Mouse (Mus musculus) midbrain, embryonic 14.5 days (tissue): ENCODE results near the gene Gm14085. TPM values are rescaled to one million over a fixed set of nuclear protein-coding genes. Genes with fewer than 3 reads are reported as not detected.

ENCODE experiments used
- ATAC-seq: fragments of 200-750 bp; cut with Nextera tagmentation; 2 replicates; pipeline ENCODE4 v1.8.0; 2017; ENCODE audit warnings: moderate number of reproducible peaks, moderate library complexity; ENCODE audit not compliant: low FRiP score, low TSS enrichment
- DNase-seq: peaks from one replicate; pipeline ENCODE4 v3.0.0-alpha.2; 2015
- H3K27ac ChIP-seq: fragments of 300-500 bp; sonication (generic); replicated peaks from 2 replicates; pipeline ENCODE4 v1.5.1; 2014; ENCODE audit warnings: mild to moderate bottlenecking, low read depth, low read length, moderate library complexity
- H3K27me3 ChIP-seq: fragments of 300-500 bp; sonication (generic); 2 replicates; pipeline ENCODE4 v1.6.1; 2014; ENCODE audit warnings: low read length, control low read depth, mixed read lengths; ENCODE audit not compliant: control insufficient read depth, insufficient read depth
- H3K36me3 ChIP-seq: fragments of 300-500 bp; sonication (generic); 2 replicates; pipeline ENCODE4 v1.6.1; 2014; ENCODE audit warnings: low read length, control low read depth; ENCODE audit not compliant: control insufficient read depth, insufficient read depth
- H3K4me1 ChIP-seq: fragments of 300-500 bp; sonication (generic); 2 replicates; pipeline ENCODE4 v1.6.1; 2014; ENCODE audit warnings: mild to moderate bottlenecking, antibody characterized with exemption, low read length, control low read depth; ENCODE audit not compliant: control insufficient read depth, insufficient read depth
- H3K4me2 ChIP-seq: fragments of 300-500 bp; sonication (generic); 2 replicates; pipeline ENCODE4 v1.6.1; 2014; ENCODE audit warnings: mild to moderate bottlenecking, low read length, moderate library complexity
- H3K4me3 ChIP-seq: fragments of 300-500 bp; sonication (generic); replicated peaks from 2 replicates; pipeline ENCODE4 v1.5.1; 2014; ENCODE audit warnings: low read depth, low read length
- H3K9ac ChIP-seq: fragments of 300-500 bp; sonication (generic); replicated peaks from 2 replicates; pipeline ENCODE4 v1.6.1; 2014; ENCODE audit warnings: mild to moderate bottlenecking, low read length, moderate library complexity
- H3K9me3 ChIP-seq: fragments of 300-500 bp; sonication (generic); 2 replicates; pipeline ENCODE4 v1.6.1; 2016; ENCODE audit warnings: low read length, control low read depth, mixed read lengths; ENCODE audit not compliant: control insufficient read depth
- WGBS: fragments of 180-500 bp; shearing (Covaris S2); extraction: QIAGEN DNeasy Blood & Tissue Kit; methylation state at CpG from one replicate; pipeline ENCODE4 v1.1.7; 2014; 5-methylcytosine and 5-hydroxymethylcytosine counted together
- polyA plus RNA-seq: library from polyadenylated mRNA; unstranded; fragments of >200 nt; fragmentation: Nextera tagmentation; extraction: Ambion mirVana; gene quantifications from 2 replicates; pipeline ENCODE4 v1.2.1, GENCODE M21; 2014

Gene Gm14085
- polyA plus RNA-seq, 1 experiment from 2014 or later, result not detected

DNA sequence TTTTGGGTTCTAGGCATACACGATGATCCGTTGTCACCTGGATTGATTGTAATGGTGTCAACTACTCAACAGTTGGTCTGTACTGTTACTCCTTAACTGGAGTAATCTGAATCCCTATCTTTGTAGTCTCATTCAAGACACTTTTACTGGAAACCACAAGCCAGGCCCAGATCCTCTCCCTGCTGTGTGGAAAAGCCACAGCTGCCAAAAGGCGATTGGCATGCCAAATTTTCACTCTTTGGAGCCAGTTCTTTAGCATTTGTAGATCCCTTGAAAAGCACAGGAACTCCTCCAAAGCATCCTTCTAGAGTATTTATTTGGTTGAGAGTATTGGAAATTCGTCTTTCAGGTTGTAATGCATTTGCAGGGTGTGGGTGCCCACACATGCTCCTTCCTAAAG lies 86.6 kb downstream of the Gm14085 start:
- no peak for ATAC-seq

DNA sequence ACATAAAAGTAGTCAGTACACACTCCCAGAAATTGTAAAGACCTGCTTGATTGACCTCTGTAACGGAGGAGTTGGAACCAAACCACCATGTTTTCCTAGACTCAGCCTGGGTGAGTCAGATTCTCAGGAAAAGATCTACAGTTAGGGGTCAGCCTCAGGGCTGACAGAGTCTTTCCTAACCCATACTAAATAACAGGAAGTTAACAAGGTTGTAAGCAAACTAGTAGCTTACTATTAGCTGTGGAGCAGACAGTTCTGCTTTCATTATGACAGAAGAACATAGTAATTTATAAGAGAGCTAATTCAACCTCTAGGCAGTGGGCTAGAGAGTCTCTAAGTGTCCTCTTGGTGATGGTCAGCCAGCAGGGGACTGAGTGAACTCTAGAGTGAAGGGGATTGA lies 87.7 kb downstream of the Gm14085 start:
- no peaks in the 10 kb centered on the region for H3K4me1 ChIP-seq
- DNase-seq, result no peak
- H3K4me2 ChIP-seq, result no peak overlapping the region
- H3K36me3 ChIP-seq, result no peaks in the 10 kb centered on the region
- no peaks in the 10 kb centered on the region for H3K27me3 ChIP-seq
- H3K4me3 ChIP-seq, result no peak overlapping the region
- 86% methylated on average over 1 of the region's 1 CpGs for WGBS
- no peak overlapping the region for H3K27ac ChIP-seq
- H3K9ac ChIP-seq, result no peak overlapping the region
- H3K9me3 ChIP-seq, result no peaks in the 10 kb centered on the region
- ATAC-seq, result no peak

More for the DNA sequence above, 86.6 kb downstream of the Gm14085 start:
- Histone ChIP-seq H3K9me3 (no peaks in the 10 kb centered on the region), H3K4me3 (no peak overlapping the region), H3K4me1 (no peaks in the 10 kb centered on the region), H3K27me3 (no peaks in the 10 kb centered on the region), H3K9ac (no peak overlapping the region), H3K4me2 (no peak overlapping the region), H3K27ac (no peak overlapping the region), H3K36me3 (no peaks in the 10 kb centered on the region)
- no peak for DNase-seq
- 82% methylated on average over 4 of the region's 4 CpGs for WGBS

DNA sequence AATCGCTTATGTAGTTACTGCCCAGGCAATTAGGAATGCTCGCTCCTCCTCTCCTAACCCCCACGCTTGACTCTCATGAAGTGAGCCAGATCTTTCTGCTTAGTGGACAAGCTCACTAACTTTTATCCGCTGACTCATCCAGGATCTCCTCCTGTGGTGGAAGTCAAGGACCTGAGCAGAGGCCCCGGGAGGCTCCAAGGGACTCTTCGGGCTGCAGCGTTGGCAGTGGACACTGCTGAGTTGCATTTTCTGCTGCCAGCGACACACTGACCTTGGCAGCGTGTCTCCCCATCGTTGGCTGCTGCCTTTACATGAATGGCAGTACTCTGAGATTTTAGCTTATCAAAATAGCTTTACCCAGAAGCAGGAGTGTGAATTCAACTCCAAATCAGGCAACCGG lies 90.7 kb downstream of the Gm14085 start:
- no peaks in the 10 kb centered on the region for H3K9me3 ChIP-seq
- no peak overlapping the region for H3K4me2 ChIP-seq
- ATAC-seq (no peak), DNase-seq (no peak)
- no peaks in the 10 kb centered on the region for H3K27me3 ChIP-seq
- H3K4me1 ChIP-seq, result no peaks in the 10 kb centered on the region
- 80% methylated on average over 11 of the region's 11 CpGs for WGBS
- no peak overlapping the region for H3K27ac ChIP-seq
- H3K4me3 ChIP-seq, result no peak overlapping the region
- H3K36me3 ChIP-seq, result no peaks in the 10 kb centered on the region
- H3K9ac ChIP-seq, result no peak overlapping the region

DNA sequence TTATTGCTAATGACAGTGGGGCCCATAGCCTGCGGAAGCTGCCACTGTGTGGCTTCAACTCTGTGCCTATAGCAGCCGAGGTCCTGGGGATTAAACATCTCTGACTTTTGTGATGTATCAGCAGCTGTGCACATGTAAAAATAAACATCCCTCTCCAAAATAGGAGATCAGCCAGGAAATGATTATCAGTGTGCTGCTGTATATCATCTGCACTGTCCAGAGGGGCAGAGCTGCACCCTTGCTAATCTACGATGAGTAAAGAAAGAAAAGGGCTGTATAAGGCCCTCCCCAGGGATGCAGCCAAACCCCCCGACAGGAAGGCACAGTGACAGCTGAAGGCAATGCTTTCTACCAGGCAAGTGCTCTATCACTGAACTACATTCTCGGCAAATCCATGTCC lies 91.6 kb downstream of the Gm14085 start:
- no peak overlapping the region for H3K4me3 ChIP-seq
- no peak for ATAC-seq
- no peak overlapping the region for H3K27ac ChIP-seq
- peak; percentile 4 for DNase-seq
- H3K36me3 ChIP-seq, result no peaks in the 10 kb centered on the region
- H3K9ac ChIP-seq, result no peak overlapping the region
- H3K27me3 ChIP-seq, result no peaks in the 10 kb centered on the region
- H3K4me1 ChIP-seq, result no peaks in the 10 kb centered on the region
- no peaks in the 10 kb centered on the region for H3K9me3 ChIP-seq
- 57% methylated on average over 5 of the region's 5 CpGs for WGBS
- H3K4me2 ChIP-seq, result no peak overlapping the region

DNA sequence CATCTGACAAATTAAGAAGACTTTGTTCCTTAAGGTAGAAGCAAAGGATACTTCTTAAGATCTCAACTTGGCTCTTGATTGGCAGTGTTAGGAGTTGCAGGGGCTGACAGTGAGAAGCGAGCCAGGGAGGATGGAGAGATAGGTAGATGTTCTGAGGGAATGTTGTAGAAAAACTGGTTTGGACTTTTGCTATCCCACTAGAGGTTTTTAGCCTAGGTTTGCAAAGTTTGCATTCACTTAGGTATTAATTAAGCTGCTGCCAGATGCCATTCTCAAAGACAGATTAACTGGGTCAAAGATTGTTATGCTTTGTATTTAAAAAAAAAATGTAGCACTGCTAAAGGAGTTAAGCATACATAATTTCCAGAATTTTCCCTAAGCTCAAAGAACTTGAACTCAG lies 92.6 kb downstream of the Gm14085 start:
- Histone ChIP-seq H3K36me3 (no peaks in the 10 kb centered on the region), H3K4me3 (no peak overlapping the region)

More for the DNA sequence above, 92.6 kb downstream of the Gm14085 start:
- ATAC-seq (no peak), DNase-seq (no peak)
- no peaks in the 10 kb centered on the region for H3K9me3 ChIP-seq
- no peaks in the 10 kb centered on the region for H3K27me3 ChIP-seq
- no peak overlapping the region for H3K9ac ChIP-seq
- H3K4me2 ChIP-seq, result no peak overlapping the region
- no peaks in the 10 kb centered on the region for H3K4me1 ChIP-seq
- no peak overlapping the region for H3K27ac ChIP-seq
- 75% methylated on average over 1 of the region's 1 CpGs for WGBS

Other genes with a start within 250 kb of the Gm14085 start
- gene Duox2, start 186.5 kb upstream of the Gm14085 start, polyA plus RNA-seq, result 0.04 TPM in 1 of 2 replicates, not detected in the other
- 0.23 TPM in 1 of 2 replicates, not detected in the other for gene Duoxa2, start 186.0 kb upstream of the Gm14085 start, polyA plus RNA-seq
- 0.25 TPM in 1 of 2 replicates, not detected in the other for gene Duoxa1, start 171.2 kb upstream of the Gm14085 start, polyA plus RNA-seq
- 0.18 and 0.22 TPM in 2 replicates for gene Duox1, start 169.3 kb upstream of the Gm14085 start, polyA plus RNA-seq
- gene Shf, start 115.8 kb upstream of the Gm14085 start, polyA plus RNA-seq, result 15.9 and 19.2 TPM in 2 replicates
- gene Slc28a2, start 58.5 kb upstream of the Gm14085 start, polyA plus RNA-seq, result not detected in 2 replicates
- gene Gatm, start 126.4 kb downstream of the Gm14085 start, polyA plus RNA-seq, result 27.8 and 39.6 TPM in 2 replicates
- gene AA467197, start 152.0 kb downstream of the Gm14085 start, polyA plus RNA-seq, result 0.32 and 0.76 TPM in 2 replicates
- 8.5 and 11.1 TPM in 2 replicates for gene Slc30a4, start 217.7 kb downstream of the Gm14085 start, polyA plus RNA-seq